Mouse (Mus musculus) stomach, embryonic 16.5 days (tissue): ENCODE data around the gene Smim24. TPM values are rescaled to one million over a fixed set of nuclear protein-coding genes. Genes with fewer than 3 reads are reported as not detected.
A peak's percentile ranks its signal among the peaks of the same experiment; 100 is the strongest.

Source experiments
- ATAC-seq: fragments of 200-750 bp; cut with Nextera tagmentation; 2 replicates; pipeline ENCODE4 v1.8.0; 2017; ENCODE audit warnings: moderate number of reproducible peaks, moderate TSS enrichment; ENCODE audit not compliant: insufficient read depth, low FRiP score
- H3K27ac ChIP-seq: fragments of 300-500 bp; sonication (generic); 2 replicates; pipeline ENCODE4 v1.5.1; 2014; ENCODE audit warnings: low read length
- H3K27me3 ChIP-seq: fragments of 300-500 bp; sonication (generic); 2 replicates; pipeline ENCODE4 v1.6.1; 2014; ENCODE audit warnings: low read length, control low read depth, mixed read lengths; ENCODE audit not compliant: control insufficient read depth, insufficient read depth
- H3K36me3 ChIP-seq: fragments of 300-500 bp; sonication (generic); 2 replicates; pipeline ENCODE4 v1.6.1; 2014; ENCODE audit warnings: low read length; ENCODE audit not compliant: control insufficient read depth, insufficient read depth
- H3K4me1 ChIP-seq: fragments of 300-500 bp; sonication (generic); 2 replicates; pipeline ENCODE4 v1.6.1; 2014; ENCODE audit warnings: low read length, control low read depth, mixed read lengths; ENCODE audit not compliant: control insufficient read depth, insufficient read depth
- H3K4me2 ChIP-seq: fragments of 300-500 bp; sonication (generic); 2 replicates; pipeline ENCODE4 v1.6.1; 2014; ENCODE audit warnings: low read depth, low read length, mixed read lengths
- H3K4me3 ChIP-seq: fragments of 300-500 bp; sonication (generic); replicated peaks from 2 replicates; pipeline ENCODE4 v1.5.1; 2014; ENCODE audit warnings: mild to moderate bottlenecking, low read length
- H3K9ac ChIP-seq: fragments of 300-500 bp; sonication (generic); 2 replicates; pipeline ENCODE4 v1.6.1; 2014; ENCODE audit warnings: low read length
- H3K9me3 ChIP-seq: fragments of 300-500 bp; sonication (generic); replicated peaks from 2 replicates; pipeline ENCODE4 v1.6.1; 2016; ENCODE audit warnings: low read length, control low read depth; ENCODE audit not compliant: control insufficient read depth
- WGBS: fragments of 180-500 bp; shearing (Covaris S2); extraction: QIAGEN DNeasy Blood & Tissue Kit; methylation state at CpG from one replicate; pipeline ENCODE4 v1.1.7; 2014; 5-methylcytosine and 5-hydroxymethylcytosine counted together
- polyA plus RNA-seq: library from polyadenylated mRNA; unstranded; fragments of >200 nt; fragmentation: Nextera tagmentation; extraction: Ambion mirVana; gene quantifications from 2 replicates; pipeline ENCODE4 v1.2.1, GENCODE M21; 2015

Smim24 gene
- polyA plus RNA-seq, 1 experiment from 2014 or later = 61.8 TPM

GRCm38 (mm10) chr10:81354738-81355477 is 37.9 kb upstream of the Smim24 start:
- Histone ChIP-seq H3K27me3 (no peaks in the 10 kb centered on the region), H3K9ac (no peak overlapping the region), H3K4me1 (peaks cover 21% of the 10 kb centered on the region), H3K27ac (no peak overlapping the region), H3K36me3 (no peaks in the 10 kb centered on the region), H3K4me2 (no peak overlapping the region), H3K4me3 (no peak overlapping the region), H3K9me3 (no peaks in the 10 kb centered on the region)
- WGBS = 72% methylated on average over 9 of the region's 9 CpGs
- ATAC-seq = no peak

DNA sequence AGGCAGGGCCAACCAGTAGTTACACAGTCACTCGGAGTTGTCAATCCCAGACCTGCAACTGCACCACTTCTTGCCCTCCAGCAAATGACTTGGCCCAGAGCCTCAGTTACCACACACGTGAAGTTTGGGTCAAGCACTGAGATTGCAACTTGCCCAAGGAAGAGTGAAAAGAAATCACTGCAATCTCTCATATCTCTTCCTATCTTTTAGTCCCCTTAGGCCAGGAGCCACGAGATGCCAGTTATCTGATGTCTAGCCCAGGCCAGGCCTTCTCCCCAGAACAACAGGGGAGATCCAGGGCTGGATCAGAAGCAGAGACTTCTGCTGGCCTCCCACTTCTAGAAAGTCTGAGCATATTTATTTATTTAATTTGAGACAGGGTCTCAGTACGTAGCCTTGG is 37.3 kb upstream of the Smim24 start:
- Histone ChIP-seq H3K4me3 (no peak overlapping the region), H3K9ac (no peak overlapping the region), H3K4me1 (peaks cover 22% of the 10 kb centered on the region), H3K27me3 (no peaks in the 10 kb centered on the region), H3K9me3 (no peaks in the 10 kb centered on the region), H3K27ac (no peak overlapping the region), H3K36me3 (no peaks in the 10 kb centered on the region), H3K4me2 (no peak overlapping the region)
- WGBS = 80% methylated on average over 4 of the region's 4 CpGs
- ATAC-seq = no peak

DNA sequence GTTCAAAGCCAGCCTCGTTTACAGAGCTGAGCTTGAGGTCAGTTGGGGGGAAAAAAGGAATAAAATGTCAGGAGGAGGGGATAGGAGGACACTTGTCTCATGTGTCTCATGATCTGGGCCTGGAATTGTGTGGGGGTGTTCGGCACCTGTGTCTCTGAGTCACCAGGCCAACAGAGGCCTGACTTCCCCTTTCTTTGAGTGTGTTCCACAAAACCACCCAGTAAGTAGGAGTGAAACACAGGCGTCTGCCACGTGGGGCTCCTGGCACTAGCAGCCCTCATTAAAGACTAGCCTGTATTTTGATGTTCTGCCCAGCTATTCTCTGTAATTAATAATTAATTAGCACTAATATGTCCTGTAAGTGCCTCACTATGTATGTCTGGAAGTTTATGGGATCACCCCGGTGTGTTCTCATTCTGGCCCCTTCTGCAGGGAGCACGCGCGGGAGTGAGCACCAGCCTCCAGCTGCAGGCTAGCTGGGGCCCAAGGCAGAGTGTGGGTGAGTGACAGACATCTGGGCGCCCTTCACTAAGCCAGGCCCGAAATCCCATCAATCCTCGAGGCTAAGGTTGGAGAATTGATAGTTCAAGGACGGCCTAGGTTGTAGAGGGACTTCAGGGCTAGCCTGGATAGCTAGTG is 36.4 kb upstream of the Smim24 start:
- H3K27me3 ChIP-seq = no peaks in the 10 kb centered on the region
- no peak for ATAC-seq
- H3K36me3 ChIP-seq = 0 out of 2 replicates have a peak, but pooled peaks cover 2% of the 10 kb centered on the region
- H3K4me3 ChIP-seq = peak overlapping the region; percentile 80
- peak overlapping the region; percentile 27; the same call in 1 of the 2 replicates for H3K27ac ChIP-seq
- WGBS = 49% methylated on average over 12 of the region's 12 CpGs
- peaks cover 27% of the 10 kb centered on the region for H3K4me1 ChIP-seq
- peak overlapping the region; percentile 99 for H3K4me2 ChIP-seq
- peak overlapping the region; percentile 65 for H3K9ac ChIP-seq
- H3K9me3 ChIP-seq = no peaks in the 10 kb centered on the region

GRCm38 (mm10) chr10:81356991-81357844 is 35.6 kb upstream of the Smim24 start, which contains the start of gene Mfsd12:
TSS of gene Mfsd12 (plus strand) at chr10:81357491.
- Histone ChIP-seq H3K9me3 (no peaks in the 10 kb centered on the region), H3K36me3 (0 out of 2 replicates have a peak, but pooled peaks cover 2% of the 10 kb centered on the region), H3K4me1 (peaks cover 34% of the 10 kb centered on the region), H3K4me2 (peak within 1 kb of the TSS; percentile 99), H3K9ac (peak within 1 kb of the TSS; percentile 90), H3K27me3 (no peaks in the 10 kb centered on the region), H3K27ac (peak within 1 kb of the TSS; percentile 27; the same call in 1 of the 2 replicates), H3K4me3 (peak within 1 kb of the TSS; percentile 80)
- peak; percentile 87 for ATAC-seq
- 2% methylated on average over 79 of the region's 79 CpGs for WGBS

- peaks cover 3% of the 10 kb centered on the region; the same call in 1 of the 2 replicates for H3K27me3 ChIP-seq
- peaks cover 42% of the 10 kb centered on the region for H3K4me1 ChIP-seq
- peak overlapping the region; percentile 99 for H3K4me2 ChIP-seq
- WGBS = 31% methylated on average over 4 of the region's 4 CpGs
- H3K4me3 ChIP-seq = peak overlapping the region; percentile 80
- no peak for ATAC-seq
- no peaks in the 10 kb centered on the region for H3K9me3 ChIP-seq
- no peak overlapping the region for H3K27ac ChIP-seq
- H3K9ac ChIP-seq = peak overlapping the region; percentile 90
- H3K36me3 ChIP-seq = 0 out of 2 replicates have a peak, but pooled peaks cover 2% of the 10 kb centered on the region
Observed at GRCm38 (mm10) chr10:81358209-81358608, 34.6 kb upstream of the Smim24 start.

- 0 out of 2 replicates have a peak, but pooled peaks cover 2% of the 10 kb centered on the region for H3K36me3 ChIP-seq
- H3K4me2 ChIP-seq = peak overlapping the region; percentile 99
- H3K4me3 ChIP-seq = peak overlapping the region; percentile 80
- peaks cover 48% of the 10 kb centered on the region for H3K4me1 ChIP-seq
- H3K9me3 ChIP-seq = no peaks in the 10 kb centered on the region
- peak overlapping the region; percentile 90 for H3K9ac ChIP-seq
- peak overlapping the region; percentile 42; the same call in 1 of the 2 replicates for H3K27ac ChIP-seq
- H3K27me3 ChIP-seq = peaks cover 9% of the 10 kb centered on the region; the same call in 1 of the 2 replicates
- WGBS = 56% methylated on average over 1 of the region's 1 CpGs
- no peak for ATAC-seq
Observed at GRCm38 (mm10) chr10:81358841-81359240, 34.0 kb upstream of the Smim24 start.

DNA sequence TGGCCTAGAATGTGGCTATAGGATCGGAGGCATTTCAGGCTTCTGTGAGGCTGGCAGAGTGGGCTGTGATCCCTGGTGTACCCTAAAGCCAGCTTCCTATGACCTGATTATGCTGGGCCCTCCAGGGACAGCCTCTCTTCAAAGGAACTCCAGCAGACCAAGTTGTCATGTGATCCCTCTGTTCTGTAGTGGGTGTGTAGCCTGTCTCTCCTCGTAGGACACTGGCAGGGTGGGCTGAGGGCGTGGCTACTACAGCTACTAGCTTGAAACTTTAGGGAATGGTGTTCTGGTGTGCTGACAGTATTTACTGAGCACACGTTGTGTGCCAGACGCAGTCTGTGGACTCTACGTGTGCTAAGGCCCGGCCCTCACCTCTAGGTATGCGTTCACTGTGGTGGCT is 32.1 kb upstream of the Smim24 start:
- Histone ChIP-seq H3K36me3 (0 out of 2 replicates have a peak, but pooled peaks cover 2% of the 10 kb centered on the region), H3K9me3 (no peaks in the 10 kb centered on the region), H3K4me1 (peaks cover 65% of the 10 kb centered on the region), H3K9ac (no peak overlapping the region), H3K4me3 (no peak overlapping the region), H3K27me3 (peaks cover 10% of the 10 kb centered on the region; the same call in 1 of the 2 replicates), H3K4me2 (0 out of 2 replicates have a peak overlapping the region, but pooled peaks have one; percentile 8), H3K27ac (no peak overlapping the region; the same call in 1 of the 2 replicates)
- ATAC-seq = no peak
- WGBS = 54% methylated on average over 8 of the region's 8 CpGs

- peak overlapping the region; percentile 67 for H3K27ac ChIP-seq
- H3K4me1 ChIP-seq = peaks cover 63% of the 10 kb centered on the region
- peak overlapping the region; percentile 61 for H3K4me2 ChIP-seq
- H3K4me3 ChIP-seq = no peak overlapping the region
- peak; percentile 10; the same call in 1 of the 2 replicates for ATAC-seq
- no peaks in the 10 kb centered on the region for H3K9me3 ChIP-seq
- H3K27me3 ChIP-seq = peaks cover 10% of the 10 kb centered on the region; the same call in 1 of the 2 replicates
- H3K36me3 ChIP-seq = peaks cover 9% of the 10 kb centered on the region
- WGBS = 57% methylated on average over 12 of the region's 12 CpGs
- 0 out of 2 replicates have a peak overlapping the region, but pooled peaks have one; percentile 22 for H3K9ac ChIP-seq
Observed at GRCm38 (mm10) chr10:81362336-81362949, 30.4 kb upstream of the Smim24 start.
